Mouse (Mus musculus) cerebellum, adult 2 months (tissue): ENCODE measurements around the gene Dpp6.

ENCODE experiments used
- CTCF ChIP-seq: fragments of 200-500 bp; IDR thresholded peaks from 2 replicates; pipeline ENCODE4 v1.5.1; 2011; ENCODE audit warnings: low read depth, mild to moderate bottlenecking, control low read depth, low read length, moderate library complexity, borderline replicate concordance; ENCODE audit not compliant: insufficient read depth
- POLR2A ChIP-seq: fragments of 200-500 bp; IDR thresholded peaks from 2 replicates; pipeline ENCODE4 v1.6.1; 2011; ENCODE audit warnings: low read length, control low read depth, borderline replicate concordance; ENCODE audit not compliant: insufficient read depth

GRCm38 (mm10) chr5:27426200-27426599 lies 609.2 kb downstream of the Dpp6 start:
- no peak for TF ChIP-seq POLR2A
- no peak for TF ChIP-seq CTCF
